Mouse (Mus musculus): ENCODE results near the gene Pnma1. TPM values are rescaled to one million over a fixed set of nuclear protein-coding genes. Genes with fewer than 3 reads are reported as not detected.
A peak's percentile ranks its signal among the peaks of the same experiment; 100 is the strongest.

The Pnma1 gene
- polyA plus RNA-seq, 2 experiments = 0.05 to 0.10 TPM

- TF ChIP-seq CTCF (IDR thresholded peaks at IDR 0.05; ENCODE audit: low read depth) = no peak
- TF ChIP-seq EP300 (IDR thresholded peaks at IDR 0.05; ENCODE audit: low read depth) = no peak
- no peak overlapping the region for H3K27ac ChIP-seq
- no peak for ATAC-seq (ENCODE audit: insufficient read depth)
- no peak for DNase-seq (ENCODE audit: low read depth in 3 of 3, low spot score in 3 of 3)
- peaks cover 28 to 31% of the 10 kb centered on the region in 2 experiments for H3K4me1 ChIP-seq (replicated peaks; ENCODE audit: control insufficient read depth in 2 of 2, insufficient read depth in 2 of 2, low read length in 1 of 2)
- WGBS (ENCODE audit: insufficient replicate concordance) = 87% methylated on average over 3 of the region's 3 CpGs
- no peaks in the 10 kb centered on the region for H3K27me3 ChIP-seq (ENCODE audit: control insufficient read depth, insufficient read depth, low read length)
- no peak overlapping the region for H3K9ac ChIP-seq (replicated peaks)
- H3K9me3 ChIP-seq (ENCODE audit: control insufficient read depth, low read length) = no peaks in the 10 kb centered on the region
- H3K36me3 ChIP-seq (replicated peaks; ENCODE audit: control insufficient read depth, insufficient read depth, low read depth) = peaks cover 36% of the 10 kb centered on the region
- no peak overlapping the region for H3K4me2 ChIP-seq (ENCODE audit: low read depth)
- H3K4me3 ChIP-seq (ENCODE audit: insufficient read depth in 1 of 2, low read depth in 2 of 2, low read length in 2 of 2) = no peak overlapping the region
Measured at GRCm38 (mm10) chr12:84172216-84172615, 23.9 kb upstream of the Pnma1 start.

GRCm38 (mm10) chr12:84170610-84171009, 22.3 kb upstream of the Pnma1 start:
- Histone ChIP-seq H3K4me1 (replicated peaks; ENCODE audit: control insufficient read depth in 2 of 2, insufficient read depth in 2 of 2, low read length in 1 of 2) (peaks cover 13 to 17% of the 10 kb centered on the region in 2 experiments), H3K9me3 (ENCODE audit: control insufficient read depth, low read length) (no peaks in the 10 kb centered on the region), H3K9ac (replicated peaks) (no peak overlapping the region), H3K4me2 (ENCODE audit: low read depth) (no peak overlapping the region), H3K36me3 (replicated peaks; ENCODE audit: control insufficient read depth, insufficient read depth, low read depth) (peaks cover 40% of the 10 kb centered on the region), H3K4me3 (ENCODE audit: insufficient read depth in 1 of 2, low read depth in 2 of 2, low read length in 2 of 2) (no peak overlapping the region), H3K27me3 (ENCODE audit: control insufficient read depth, insufficient read depth, low read length) (no peaks in the 10 kb centered on the region), H3K27ac (no peak overlapping the region)
- ATAC-seq (ENCODE audit: insufficient read depth) (no peak), DNase-seq (ENCODE audit: low read depth in 3 of 3, low spot score in 3 of 3) (no peak)
- TF ChIP-seq CTCF (IDR thresholded peaks at IDR 0.05; ENCODE audit: low read depth) = no peak
- TF ChIP-seq EP300 (IDR thresholded peaks at IDR 0.05; ENCODE audit: low read depth) = no peak
- 81% methylated on average over 10 of the region's 10 CpGs for WGBS (ENCODE audit: insufficient replicate concordance)

- no peaks in the 10 kb centered on the region for H3K9me3 ChIP-seq (ENCODE audit: control insufficient read depth, low read length)
- H3K27me3 ChIP-seq (ENCODE audit: control insufficient read depth, insufficient read depth, low read length) = no peaks in the 10 kb centered on the region
- no peak overlapping the region for H3K4me3 ChIP-seq (ENCODE audit: insufficient read depth in 1 of 2, low read depth in 2 of 2, low read length in 2 of 2)
- no peak overlapping the region for H3K9ac ChIP-seq (replicated peaks)
- DNase-seq (ENCODE audit: low read depth in 3 of 3, low spot score in 3 of 3) (no peak), ATAC-seq (ENCODE audit: insufficient read depth) (no peak)
- TF ChIP-seq CTCF (IDR thresholded peaks at IDR 0.05; ENCODE audit: low read depth) (no peak), EP300 (IDR thresholded peaks at IDR 0.05; ENCODE audit: low read depth) (no peak)
- H3K4me2 ChIP-seq (ENCODE audit: low read depth) = no peak overlapping the region
- peaks cover 13% of the 10 kb centered on the region in 2 experiments for H3K4me1 ChIP-seq (replicated peaks; ENCODE audit: control insufficient read depth in 2 of 2, insufficient read depth in 2 of 2, low read length in 1 of 2)
- H3K27ac ChIP-seq = no peak overlapping the region
- 52% methylated on average over 8 of the region's 8 CpGs for WGBS (ENCODE audit: insufficient replicate concordance)
- peaks cover 30% of the 10 kb centered on the region for H3K36me3 ChIP-seq (replicated peaks; ENCODE audit: control insufficient read depth, insufficient read depth, low read depth)
Measured at GRCm38 (mm10) chr12:84165631-84166373, 17.5 kb upstream of the Pnma1 start.

- ATAC-seq (ENCODE audit: insufficient read depth) (no peak), DNase-seq (ENCODE audit: low read depth in 3 of 3, low spot score in 3 of 3) (no peak)
- Histone ChIP-seq H3K36me3 (replicated peaks; ENCODE audit: control insufficient read depth, insufficient read depth, low read depth) (peaks cover 45% of the 10 kb centered on the region), H3K4me3 (ENCODE audit: insufficient read depth in 1 of 2, low read depth in 2 of 2, low read length in 2 of 2) (no peak overlapping the region), H3K27ac (no peak overlapping the region), H3K4me2 (ENCODE audit: low read depth) (no peak overlapping the region), H3K4me1 (replicated peaks; ENCODE audit: control insufficient read depth in 2 of 2, insufficient read depth in 2 of 2, low read length in 1 of 2) (peaks cover 13 to 15% of the 10 kb centered on the region in 2 experiments), H3K9ac (replicated peaks) (no peak overlapping the region), H3K9me3 (ENCODE audit: control insufficient read depth, low read length) (no peaks in the 10 kb centered on the region), H3K27me3 (ENCODE audit: control insufficient read depth, insufficient read depth, low read length) (no peaks in the 10 kb centered on the region)
- WGBS (ENCODE audit: insufficient replicate concordance) = 83% methylated on average over 11 of the region's 11 CpGs
- TF ChIP-seq EP300 (IDR thresholded peaks at IDR 0.05; ENCODE audit: low read depth) (no peak), CTCF (IDR thresholded peaks at IDR 0.05; ENCODE audit: low read depth) (no peak)
Measured at GRCm38 (mm10) chr12:84163586-84164110, 15.4 kb upstream of the Pnma1 start.

GRCm38 (mm10) chr12:84163133-84163532, 14.8 kb upstream of the Pnma1 start:
- no peak overlapping the region for H3K4me2 ChIP-seq (ENCODE audit: low read depth)
- no peaks in the 10 kb centered on the region for H3K27me3 ChIP-seq (ENCODE audit: control insufficient read depth, insufficient read depth, low read length)
- H3K4me3 ChIP-seq (ENCODE audit: insufficient read depth in 1 of 2, low read depth in 2 of 2, low read length in 2 of 2) = no peak overlapping the region
- peaks cover 50% of the 10 kb centered on the region for H3K36me3 ChIP-seq (replicated peaks; ENCODE audit: control insufficient read depth, insufficient read depth, low read depth)
- no peak for TF ChIP-seq EP300 (IDR thresholded peaks at IDR 0.05; ENCODE audit: low read depth)
- peak; percentile 90 for TF ChIP-seq CTCF (IDR thresholded peaks at IDR 0.05; ENCODE audit: low read depth)
- H3K9me3 ChIP-seq (ENCODE audit: control insufficient read depth, low read length) = no peaks in the 10 kb centered on the region
- WGBS (ENCODE audit: insufficient replicate concordance) = 64% methylated on average over 9 of the region's 9 CpGs
- H3K4me1 ChIP-seq (replicated peaks; ENCODE audit: control insufficient read depth in 2 of 2, insufficient read depth in 2 of 2, low read length in 1 of 2) = peaks cover 13 to 15% of the 10 kb centered on the region in 2 experiments
- H3K9ac ChIP-seq (replicated peaks) = no peak overlapping the region
- ATAC-seq (ENCODE audit: insufficient read depth) (no peak), DNase-seq (ENCODE audit: low read depth in 3 of 3, low spot score in 3 of 3) (no peak)
- H3K27ac ChIP-seq = no peak overlapping the region
